Mouse (Mus musculus) brain, embryonic 14.5 days (tissue): ENCODE measurements at regions not wholly inside any gene's neighbourhood (a gene's known extent, or its start where the extent isn't known, plus 50 kb on each side); places are given as distances from the start of the nearest gene placed in this dataset.

ENCODE experiments used
- CTCF ChIP-seq: fragments of 200-500 bp; IDR thresholded peaks from 2 replicates; pipeline ENCODE4 v1.5.1; 2012; ENCODE audit warnings: inconsistent platforms, mild to moderate bottlenecking, moderate library complexity, borderline replicate concordance; ENCODE audit not compliant: insufficient read depth, insufficient read length; ENCODE audit errors: extremely low read depth
- POLR2A ChIP-seq: fragments of 200-500 bp; IDR thresholded peaks from 2 replicates; pipeline ENCODE4 v1.6.1; 2012; ENCODE audit warnings: mild to moderate bottlenecking, inconsistent platforms, borderline replicate concordance; ENCODE audit not compliant: poor library complexity, insufficient read depth, insufficient read length, severe bottlenecking; ENCODE audit errors: extremely low read depth

DNA sequence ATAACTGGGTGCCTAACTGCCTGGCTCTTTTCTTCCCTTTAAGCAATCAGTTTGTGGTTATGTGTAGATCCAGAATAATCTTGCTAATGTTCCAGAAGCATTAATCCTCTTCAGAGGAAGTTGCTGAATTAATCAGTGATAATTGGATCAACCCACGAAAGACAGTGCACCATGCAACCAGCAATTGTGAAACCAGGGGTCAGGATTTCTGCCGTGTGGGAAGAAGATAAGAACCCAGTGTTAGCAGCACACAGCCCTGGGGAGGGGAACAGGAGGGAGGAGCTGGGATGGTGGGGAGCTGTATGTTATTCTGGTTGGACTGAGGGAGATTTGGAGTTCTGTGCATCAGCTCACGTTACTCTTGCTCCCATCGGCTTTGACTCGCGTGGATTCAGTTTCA lies 75.5 kb upstream of the Gm5148 start:
- TF ChIP-seq CTCF (no peak), POLR2A (no peak)
